ENCODE assay signal across 8 mouse cellular contexts in genomic region chr11:114217245-114217757, GRCm38 (mm10).
DNase-seq lines count a peak whose midpoint lies in the region; ATAC-seq lines count a peak whose summit lies in the region.

No protein-coding gene starts in this region.

- no peak for DNase-seq in frontal cortex, postnatal 25 days (ENCODE audit: low spot score in 2 of 2)
- peak; percentile 11 for DNase-seq in Muller cell, postnatal 12 days (ENCODE audit: inconsistent ontology term)
- peak; percentile 40 for DNase-seq in forelimb bud, embryonic 11.5 days (ENCODE audit: low read depth, low spot score)
- DNase-seq in mesoderm, embryonic 11.5 days (ENCODE audit: low read depth, low spot score), result peak; percentile 61
- DNase-seq in MN1 (ENCODE audit: low spot score), result no peak
- no peak for DNase-seq in spleen, postnatal 36 days (ENCODE audit: low spot score in 2 of 2)
- no peak for DNase-seq in urinary bladder, adult 18-20 months (ENCODE audit: low spot score in 2 of 2)

- ATAC-seq in frontal cortex, adult (ENCODE audit: low TSS enrichment), result peak; percentile 42; the same call in 1 of the 2 replicates

Comparison
In these comparisons a context has a peak if more than half of its experiments do, and no peak if none do; other contexts are left out.
1. DNase-seq: peak in Muller cell, postnatal 12 days (single experiment), forelimb bud, embryonic 11.5 days (single experiment) and mesoderm, embryonic 11.5 days (single experiment); none in frontal cortex, postnatal 25 days (0 of 2), MN1 (single experiment), spleen, postnatal 36 days (0 of 2) and urinary bladder, adult 18-20 months (0 of 2).